Mouse (Mus musculus): ENCODE results near the gene Pard3b.

DNA sequence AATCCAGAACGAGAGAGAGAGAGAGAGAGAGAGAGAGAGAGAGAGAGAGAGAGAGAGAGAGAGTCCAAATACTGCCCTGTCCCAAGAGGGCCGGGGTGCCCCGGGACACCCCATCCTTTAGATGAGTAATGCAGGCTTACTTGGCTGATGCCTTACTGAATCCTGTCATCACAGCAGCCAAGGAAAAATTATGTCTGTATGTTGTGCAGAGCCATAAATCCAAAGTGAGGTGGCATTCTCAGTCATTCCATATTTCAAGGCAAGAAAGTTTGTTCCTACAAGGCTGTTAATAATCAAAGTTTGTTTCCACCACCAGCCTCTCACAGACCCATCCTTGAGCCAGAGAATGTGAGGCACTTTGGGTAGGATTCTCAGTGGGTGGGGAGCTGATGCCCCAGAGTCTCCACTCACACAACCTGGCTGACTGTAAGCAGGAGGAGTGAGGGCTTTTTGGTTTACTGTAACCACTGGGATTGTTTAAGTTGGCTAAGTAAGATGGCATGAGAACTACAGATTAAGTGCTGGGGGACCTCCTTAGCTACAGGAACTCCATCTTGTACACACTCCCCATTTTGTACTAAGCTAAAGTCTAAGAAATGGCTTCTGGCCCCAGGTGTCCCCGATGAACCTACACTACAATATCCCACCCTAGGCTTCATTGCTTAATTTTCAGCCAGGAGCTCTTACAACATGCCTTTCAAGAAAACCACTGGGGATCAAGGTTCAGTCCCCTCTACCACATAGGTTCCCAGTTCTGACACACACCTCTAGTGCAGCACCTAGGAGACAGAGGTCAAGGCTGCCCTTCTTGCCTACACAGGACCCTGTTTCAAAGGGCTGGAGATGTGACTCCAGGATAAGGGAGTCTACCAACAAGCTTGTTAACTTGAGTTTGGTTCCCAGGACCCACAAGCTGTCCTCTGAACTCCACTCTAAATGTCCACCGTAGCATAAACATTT, 1027.4 kb downstream of the Pard3b start:
- no peak for TF ChIP-seq POLR2A (IDR thresholded peaks at IDR 0.05; ENCODE audit: low read depth, low read length)
- TF ChIP-seq CTCF (IDR thresholded peaks at IDR 0.05; ENCODE audit: extremely low read depth, insufficient read depth, insufficient read length, insufficient replicate concordance), result no peak

Measured in spleen, adult 2 months (tissue).